Mouse (Mus musculus) forebrain, embryonic 13.5 days (tissue): ENCODE data around the gene Cblb. TPM values are rescaled to one million over a fixed set of nuclear protein-coding genes. Genes with fewer than 3 reads are reported as not detected.
A peak's percentile ranks its signal among the peaks of the same experiment; 100 is the strongest.

Experiments
- ATAC-seq: fragments of 200-750 bp; cut with Nextera tagmentation; 2 replicates; pipeline ENCODE4 v1.8.0; 2017
- H3K27ac ChIP-seq: fragments of 300-500 bp; sonication (generic); 2 replicates; pipeline ENCODE4 v1.5.1; 2015; ENCODE audit warnings: inconsistent platforms, mild to moderate bottlenecking, moderate library complexity
- H3K27me3 ChIP-seq: fragments of 300-500 bp; sonication (generic); 2 replicates; pipeline ENCODE4 v1.6.1; 2015; ENCODE audit warnings: mild to moderate bottlenecking, inconsistent platforms
- H3K36me3 ChIP-seq: fragments of 300-500 bp; sonication (generic); 2 replicates; pipeline ENCODE4 v1.6.1; 2015; ENCODE audit warnings: mild to moderate bottlenecking, inconsistent platforms; ENCODE audit not compliant: poor library complexity, severe bottlenecking
- H3K4me1 ChIP-seq: fragments of 300-500 bp; sonication (generic); 2 replicates; pipeline ENCODE4 v1.6.1; 2015; ENCODE audit warnings: inconsistent platforms
- H3K4me2 ChIP-seq: fragments of 300-500 bp; sonication (generic); 2 replicates; pipeline ENCODE4 v1.6.1; 2015; ENCODE audit warnings: inconsistent platforms, mild to moderate bottlenecking, moderate library complexity
- H3K4me3 ChIP-seq: fragments of 300-500 bp; sonication (generic); 2 replicates; pipeline ENCODE4 v1.5.1; 2015; ENCODE audit warnings: mild to moderate bottlenecking, inconsistent platforms
- H3K9ac ChIP-seq: fragments of 300-500 bp; sonication (generic); 2 replicates; pipeline ENCODE4 v1.6.1; 2015; ENCODE audit warnings: mild to moderate bottlenecking, inconsistent platforms
- H3K9me3 ChIP-seq: fragments of 300-500 bp; sonication (generic); replicated peaks from 2 replicates; pipeline ENCODE4 v1.6.1; 2016; ENCODE audit warnings: inconsistent platforms
- WGBS: fragments of 180-500 bp; shearing (Covaris S2); methylation state at CpG from one replicate; pipeline ENCODE4 v1.1.7; 2015; 5-methylcytosine and 5-hydroxymethylcytosine counted together
- polyA plus RNA-seq: library from polyadenylated mRNA; unstranded; fragments of >200 nt; fragmentation: Nextera tagmentation; extraction: Ambion mirVana; gene quantifications from 2 replicates; pipeline ENCODE4 v1.2.1, GENCODE M21; 2015

Cblb gene
- polyA plus RNA-seq, 1 experiment from 2014 or later, result 16.4 TPM

DNA sequence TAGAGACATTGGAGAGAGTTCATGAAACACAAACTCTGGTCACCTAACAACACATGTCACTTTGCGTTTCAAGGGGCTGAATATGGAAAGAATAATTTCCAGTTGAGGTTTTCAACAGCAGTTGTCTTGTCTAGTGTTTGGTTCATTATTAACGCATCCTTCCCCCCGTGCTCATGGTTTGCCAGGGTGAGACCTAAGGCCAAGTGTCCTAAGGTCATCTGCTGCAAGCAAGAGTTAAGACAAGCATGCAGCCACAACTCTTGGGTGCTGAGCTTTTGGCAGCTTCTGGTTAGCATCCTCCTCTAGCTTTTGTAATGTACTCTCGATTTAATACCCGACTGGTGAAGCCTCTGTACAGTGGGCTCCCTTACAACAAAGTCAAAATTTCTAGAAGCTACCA, 159.7 kb downstream of the Cblb start:
- H3K9ac ChIP-seq, result no peak overlapping the region
- WGBS, result 94% methylated on average over 5 of the region's 5 CpGs
- no peaks in the 10 kb centered on the region for H3K9me3 ChIP-seq
- ATAC-seq, result no peak
- H3K36me3 ChIP-seq, result peaks cover 55% of the 10 kb centered on the region
- H3K27ac ChIP-seq, result no peak overlapping the region
- H3K4me3 ChIP-seq, result no peak overlapping the region
- H3K27me3 ChIP-seq, result no peaks in the 10 kb centered on the region
- no peak overlapping the region for H3K4me2 ChIP-seq
- 0 out of 2 replicates have a peak, but pooled peaks cover 2% of the 10 kb centered on the region for H3K4me1 ChIP-seq

DNA sequence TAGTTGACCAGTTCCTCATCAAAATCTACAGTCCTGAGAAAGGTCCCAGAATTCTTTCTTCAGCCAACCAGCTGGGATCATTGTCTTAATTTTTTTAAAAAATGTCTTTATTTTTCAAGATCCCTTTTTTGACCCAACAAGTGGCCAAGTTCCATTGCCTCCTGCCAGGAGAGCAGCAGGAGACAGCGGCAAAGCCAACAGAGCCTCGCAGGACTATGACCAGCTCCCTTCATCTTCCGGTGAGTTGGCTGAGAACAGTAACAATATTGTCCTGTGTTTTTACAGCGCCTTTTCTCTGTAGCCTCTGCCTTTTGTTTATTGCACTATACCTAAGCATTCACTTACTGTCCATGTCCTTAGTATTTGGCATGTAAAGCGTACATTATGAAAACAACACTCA, 163.0 kb downstream of the Cblb start:
- H3K27me3 ChIP-seq, result no peaks in the 10 kb centered on the region
- no peak for ATAC-seq
- no peak overlapping the region for H3K27ac ChIP-seq
- no peaks in the 10 kb centered on the region for H3K9me3 ChIP-seq
- H3K4me1 ChIP-seq, result 0 out of 2 replicates have a peak, but pooled peaks cover 2% of the 10 kb centered on the region
- no peak overlapping the region for H3K9ac ChIP-seq
- peaks cover 51% of the 10 kb centered on the region for H3K36me3 ChIP-seq
- no peak overlapping the region for H3K4me3 ChIP-seq
- 88% methylated on average over 5 of the region's 5 CpGs for WGBS
- no peak overlapping the region for H3K4me2 ChIP-seq

DNA sequence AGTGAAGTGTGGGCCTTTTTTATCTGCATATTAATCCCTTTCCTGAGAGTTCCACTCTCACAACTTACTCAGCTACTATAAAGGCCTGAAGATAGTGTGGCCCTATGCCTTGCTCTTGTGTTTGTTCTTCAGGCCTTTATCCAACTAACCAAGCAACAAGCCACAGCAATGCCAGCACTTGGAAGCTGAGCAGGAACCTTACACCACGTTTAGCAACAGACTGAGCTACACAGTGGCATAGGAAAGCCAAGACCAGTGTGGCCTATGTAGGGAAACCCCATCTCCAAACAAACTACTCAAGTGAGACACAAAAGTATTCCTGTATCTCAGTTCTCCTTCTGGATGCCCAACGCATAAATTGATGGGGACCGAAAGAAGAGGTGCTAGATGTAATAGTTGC, 163.8 kb downstream of the Cblb start:
- WGBS, result 90% methylated on average over 3 of the region's 3 CpGs
- no peak for ATAC-seq
- H3K4me1 ChIP-seq, result 0 out of 2 replicates have a peak, but pooled peaks cover 2% of the 10 kb centered on the region

DNA sequence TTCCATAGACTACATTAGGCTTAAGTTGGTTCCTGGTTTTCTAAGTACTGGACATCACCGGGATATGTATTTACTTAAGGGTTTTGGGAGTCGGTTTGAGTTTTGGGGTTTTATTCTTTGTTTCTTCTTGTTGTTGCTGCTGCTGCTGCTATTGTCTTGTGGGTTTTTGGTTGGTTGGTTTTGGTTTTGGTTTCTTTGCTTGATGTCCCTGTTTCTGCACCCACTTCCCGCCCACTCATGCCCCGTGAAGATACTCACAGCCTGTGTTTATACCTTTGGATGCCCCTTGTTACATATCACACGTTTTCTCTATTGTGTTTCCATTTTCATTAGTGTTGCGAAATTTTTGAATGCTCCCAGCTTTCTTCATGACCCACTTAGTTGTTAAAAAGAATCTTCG, 169.1 kb downstream of the Cblb start:
- H3K36me3 ChIP-seq, result peaks cover 29% of the 10 kb centered on the region
- no peaks in the 10 kb centered on the region for H3K9me3 ChIP-seq
- 91% methylated on average over 7 of the region's 7 CpGs for WGBS
- H3K4me1 ChIP-seq, result no peaks in the 10 kb centered on the region
- no peak overlapping the region for H3K9ac ChIP-seq
- no peaks in the 10 kb centered on the region for H3K27me3 ChIP-seq
- ATAC-seq, result no peak
- no peak overlapping the region for H3K4me2 ChIP-seq
- no peak overlapping the region for H3K4me3 ChIP-seq
- H3K27ac ChIP-seq, result no peak overlapping the region

More for the DNA sequence above, 163.8 kb downstream of the Cblb start:
- no peaks in the 10 kb centered on the region for H3K9me3 ChIP-seq
- no peak overlapping the region for H3K9ac ChIP-seq
- peaks cover 44% of the 10 kb centered on the region for H3K36me3 ChIP-seq
- no peak overlapping the region for H3K4me2 ChIP-seq
- no peaks in the 10 kb centered on the region for H3K27me3 ChIP-seq
- no peak overlapping the region for H3K4me3 ChIP-seq
- H3K27ac ChIP-seq, result no peak overlapping the region

DNA sequence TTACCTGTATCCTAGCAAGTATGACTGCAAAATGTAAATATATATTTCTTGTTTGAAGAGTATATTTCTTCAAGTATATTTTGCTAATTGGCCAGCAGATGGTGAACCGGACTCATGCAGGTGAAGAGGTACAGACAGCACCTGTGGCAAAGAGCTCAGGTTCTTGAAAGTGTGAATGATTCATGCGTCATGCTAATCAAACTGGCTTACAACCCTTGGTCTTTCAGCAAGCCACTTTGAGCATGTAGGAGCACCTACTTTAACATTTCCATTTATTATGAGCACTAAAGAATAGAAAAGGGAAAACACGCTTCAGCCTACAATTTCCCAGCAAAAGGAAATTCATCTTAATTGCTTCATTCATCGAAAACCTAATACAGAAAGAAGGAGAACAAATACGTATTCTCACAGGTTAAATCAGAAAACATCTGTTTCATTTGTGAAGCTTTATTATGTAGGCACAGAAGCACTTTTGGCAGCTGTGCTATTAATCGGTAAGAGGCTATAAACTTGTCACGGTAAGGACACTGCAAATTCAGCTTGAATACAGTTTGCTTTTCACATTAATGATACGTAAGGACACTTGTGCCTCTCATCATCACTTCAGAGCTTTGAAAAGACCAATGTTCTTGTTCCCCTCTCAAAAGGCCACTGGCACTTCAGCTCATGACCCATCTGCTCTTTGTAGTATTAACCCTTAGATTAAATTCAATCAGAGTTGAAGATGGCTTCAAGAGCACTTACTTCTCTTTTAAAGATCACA, 180.0 kb downstream of the Cblb start:
- peak; percentile 50; the same call in 1 of the 2 replicates for ATAC-seq
- WGBS, result 74% methylated on average over 8 of the region's 8 CpGs
- Histone ChIP-seq H3K4me1 (no peaks in the 10 kb centered on the region), H3K36me3 (0 out of 2 replicates have a peak, but pooled peaks cover 2% of the 10 kb centered on the region), H3K9ac (no peak overlapping the region), H3K27ac (no peak overlapping the region), H3K9me3 (no peaks in the 10 kb centered on the region), H3K27me3 (no peaks in the 10 kb centered on the region), H3K4me3 (no peak overlapping the region), H3K4me2 (no peak overlapping the region)

DNA sequence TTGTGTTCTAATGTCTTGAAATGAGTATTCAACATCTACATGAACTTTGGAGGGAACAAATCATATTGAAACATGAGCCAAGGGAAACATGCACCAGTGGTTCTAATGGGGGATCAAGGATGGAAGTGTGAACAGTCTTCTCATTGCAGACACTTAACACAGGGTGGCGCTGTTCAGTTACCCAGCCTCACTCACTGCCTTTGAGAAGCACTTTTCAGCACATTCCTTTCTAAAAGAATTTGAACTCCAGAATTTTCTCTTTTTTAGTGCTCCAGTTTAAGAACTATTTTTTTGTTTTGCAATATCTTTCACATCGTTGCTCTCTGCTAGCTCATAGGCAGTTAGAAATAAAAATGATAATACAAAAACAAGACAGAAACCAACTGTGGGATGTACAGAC, 188.0 kb downstream of the Cblb start:
- no peak overlapping the region for H3K4me3 ChIP-seq
- no peaks in the 10 kb centered on the region for H3K36me3 ChIP-seq
- ATAC-seq, result no peak
- no peak overlapping the region for H3K27ac ChIP-seq
- no peak overlapping the region for H3K9ac ChIP-seq
- no peak overlapping the region for H3K4me2 ChIP-seq
- no peaks in the 10 kb centered on the region for H3K4me1 ChIP-seq
- WGBS, result 20% methylated on average over 2 of the region's 2 CpGs
- H3K9me3 ChIP-seq, result no peaks in the 10 kb centered on the region
- H3K27me3 ChIP-seq, result no peaks in the 10 kb centered on the region

DNA sequence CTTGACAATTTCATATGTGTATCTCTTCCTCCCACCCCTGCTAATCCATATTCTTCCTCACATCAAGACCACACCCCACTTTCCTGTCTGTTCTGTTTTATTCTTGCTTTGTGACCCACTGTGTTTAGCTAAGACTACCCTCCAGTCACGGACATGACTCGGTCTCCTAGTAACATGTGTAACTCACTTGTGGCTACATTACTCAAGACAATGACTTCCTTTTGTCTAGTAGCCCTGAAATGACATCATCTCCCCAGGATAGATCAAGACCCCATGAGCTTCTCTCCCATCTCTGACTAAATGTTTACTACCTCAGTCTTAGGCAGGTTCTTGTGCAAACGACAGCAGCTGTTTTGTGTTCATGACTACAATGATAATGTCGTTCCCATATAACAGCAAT, 191.9 kb downstream of the Cblb start:
- no peak for ATAC-seq
- no peak overlapping the region for H3K27ac ChIP-seq
- 83% methylated on average over 4 of the region's 4 CpGs for WGBS
- H3K9me3 ChIP-seq, result no peaks in the 10 kb centered on the region
- H3K4me2 ChIP-seq, result no peak overlapping the region
- H3K27me3 ChIP-seq, result no peaks in the 10 kb centered on the region
- H3K36me3 ChIP-seq, result no peaks in the 10 kb centered on the region
- H3K9ac ChIP-seq, result no peak overlapping the region
- no peaks in the 10 kb centered on the region for H3K4me1 ChIP-seq
- no peak overlapping the region for H3K4me3 ChIP-seq

DNA sequence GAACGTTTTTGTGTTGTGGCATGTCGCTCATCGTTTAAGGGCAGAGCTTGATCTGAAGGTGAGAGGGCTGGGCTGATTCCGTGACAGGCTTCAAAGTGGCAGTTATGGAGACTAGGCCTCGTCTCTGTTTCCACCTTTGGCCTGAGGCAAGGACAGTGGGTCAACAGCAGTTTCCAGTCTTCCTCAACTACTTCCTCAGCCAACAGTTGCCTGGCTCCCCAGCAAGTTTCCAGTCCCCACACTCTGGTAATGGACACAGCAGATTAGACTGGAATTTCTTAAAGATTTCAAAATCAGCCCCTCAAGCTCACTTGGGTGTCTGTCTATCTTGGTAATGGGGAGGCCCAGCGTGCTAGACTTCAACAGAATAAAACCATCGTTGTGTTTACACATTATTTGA, 198.4 kb downstream of the Cblb start:
- H3K4me3 ChIP-seq, result no peak overlapping the region
- no peaks in the 10 kb centered on the region for H3K9me3 ChIP-seq
- no peaks in the 10 kb centered on the region for H3K4me1 ChIP-seq
- ATAC-seq, result no peak
- no peak overlapping the region for H3K27ac ChIP-seq
- H3K36me3 ChIP-seq, result no peaks in the 10 kb centered on the region
- H3K4me2 ChIP-seq, result no peak overlapping the region
- 70% methylated on average over 7 of the region's 7 CpGs for WGBS
- no peak overlapping the region for H3K9ac ChIP-seq
- no peaks in the 10 kb centered on the region for H3K27me3 ChIP-seq

DNA sequence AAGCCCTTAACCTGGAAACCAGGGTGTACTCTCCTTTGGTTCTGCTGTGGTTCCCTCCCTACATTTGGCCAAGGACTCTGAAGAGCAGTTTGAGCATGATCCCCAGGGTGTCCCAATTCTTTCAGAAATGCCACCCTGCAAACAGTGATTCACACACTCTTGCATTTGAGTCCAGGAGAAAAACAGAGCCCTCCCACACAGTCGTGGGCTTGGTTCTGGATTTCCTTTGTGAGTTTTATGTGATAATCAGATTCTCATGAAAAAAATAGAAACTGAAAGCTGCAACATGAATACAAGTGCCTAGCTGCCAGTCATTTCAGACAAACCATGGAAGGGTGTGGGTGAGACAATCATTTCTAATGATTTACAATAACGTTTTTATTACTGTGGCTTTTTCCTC, 198.9 kb downstream of the Cblb start:
- H3K36me3 ChIP-seq, result no peaks in the 10 kb centered on the region
- H3K9me3 ChIP-seq, result no peaks in the 10 kb centered on the region
- ATAC-seq, result no peak
- no peaks in the 10 kb centered on the region for H3K4me1 ChIP-seq
- no peak overlapping the region for H3K4me2 ChIP-seq
- H3K27me3 ChIP-seq, result no peaks in the 10 kb centered on the region
- no peak overlapping the region for H3K9ac ChIP-seq
- no peak overlapping the region for H3K27ac ChIP-seq
- H3K4me3 ChIP-seq, result no peak overlapping the region
- 65% methylated on average over 2 of the region's 2 CpGs for WGBS

DNA sequence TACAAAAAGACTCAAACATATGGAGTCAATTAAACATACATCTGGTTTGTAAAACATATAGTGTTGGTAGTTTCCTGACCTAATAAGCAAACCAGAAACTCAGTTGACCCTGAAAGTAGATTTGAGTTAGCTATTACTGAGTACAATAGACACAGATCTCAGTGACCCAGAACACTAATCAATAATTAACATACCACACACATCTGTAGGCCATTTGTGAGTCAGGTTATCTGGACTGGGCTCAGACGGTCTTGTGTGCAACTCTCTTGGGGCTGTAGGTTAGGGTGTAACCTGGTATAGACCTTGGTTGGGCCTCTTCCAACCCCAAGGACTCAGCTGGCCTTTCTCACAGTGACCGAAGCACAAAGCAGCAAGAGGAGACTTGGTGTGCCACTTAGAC, 211.1 kb downstream of the Cblb start:
- Histone ChIP-seq H3K4me1 (no peaks in the 10 kb centered on the region), H3K4me3 (no peak overlapping the region), H3K9me3 (no peaks in the 10 kb centered on the region), H3K4me2 (no peak overlapping the region), H3K36me3 (no peaks in the 10 kb centered on the region), H3K9ac (no peak overlapping the region), H3K27me3 (no peaks in the 10 kb centered on the region), H3K27ac (no peak overlapping the region)
- 87% methylated on average over 2 of the region's 2 CpGs for WGBS
- ATAC-seq, result no peak

DNA sequence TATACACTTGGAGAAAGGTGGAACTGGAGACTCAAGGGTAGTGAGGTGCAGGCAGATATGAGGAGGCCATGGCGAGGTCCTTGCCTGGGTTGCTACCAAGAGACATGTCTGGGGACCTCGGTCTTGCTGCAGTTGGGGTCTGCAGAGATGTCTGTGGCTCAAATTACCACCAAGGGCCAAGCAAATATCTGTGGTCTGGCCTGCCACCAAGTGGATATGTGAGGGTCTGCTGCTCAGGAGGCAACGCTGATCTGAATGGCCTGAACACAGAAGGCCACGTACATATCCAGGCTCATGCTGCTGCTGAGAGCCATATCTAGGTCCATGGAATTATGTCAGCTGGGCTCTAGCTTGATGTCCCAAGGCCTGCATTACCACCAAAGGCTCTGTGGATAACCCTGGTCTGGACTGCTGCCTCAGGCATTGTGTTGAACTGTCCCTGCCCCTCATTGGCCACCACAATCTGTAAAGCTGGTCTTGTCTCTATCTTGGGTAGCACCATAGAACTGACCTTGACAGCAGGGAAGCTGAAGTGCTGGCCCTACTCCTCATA, 212.5 kb downstream of the Cblb start:
- Histone ChIP-seq H3K4me1 (no peaks in the 10 kb centered on the region), H3K9me3 (no peaks in the 10 kb centered on the region), H3K27ac (no peak overlapping the region), H3K9ac (no peak overlapping the region), H3K36me3 (no peaks in the 10 kb centered on the region), H3K27me3 (no peaks in the 10 kb centered on the region), H3K4me2 (no peak overlapping the region), H3K4me3 (no peak overlapping the region)
- no peak for ATAC-seq
- 86% methylated on average over 4 of the region's 4 CpGs for WGBS

DNA sequence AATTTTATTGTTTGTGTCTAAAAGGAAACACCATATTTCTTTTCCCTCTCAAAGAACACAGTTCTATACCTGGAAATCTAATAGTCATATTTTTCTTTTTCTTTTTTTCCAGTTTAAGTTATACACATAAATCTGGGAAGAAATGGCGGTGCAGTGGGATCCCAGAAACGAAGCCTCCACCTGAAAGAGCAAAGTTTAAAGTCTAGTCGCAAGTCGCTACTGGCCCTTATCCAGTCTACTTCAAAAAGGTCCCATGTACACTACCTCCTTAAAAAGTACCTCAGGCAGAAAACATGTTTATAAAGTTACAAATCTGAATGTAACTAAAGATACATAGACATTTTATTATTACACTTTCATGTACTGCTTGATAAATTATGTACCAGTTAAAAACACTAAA, 219.2 kb downstream of the Cblb start:
- ATAC-seq, result no peak
- Histone ChIP-seq H3K9ac (no peak overlapping the region), H3K27ac (no peak overlapping the region), H3K4me3 (no peak overlapping the region), H3K9me3 (no peaks in the 10 kb centered on the region; the same call in 1 of the 2 replicates), H3K36me3 (0 out of 2 replicates have a peak, but pooled peaks cover 5% of the 10 kb centered on the region), H3K27me3 (no peaks in the 10 kb centered on the region), H3K4me1 (no peaks in the 10 kb centered on the region), H3K4me2 (no peak overlapping the region)
- WGBS, result 94% methylated on average over 4 of the region's 4 CpGs
